8 mouse cellular contexts compared by ENCODE assay signal in the genomic region with DNA sequence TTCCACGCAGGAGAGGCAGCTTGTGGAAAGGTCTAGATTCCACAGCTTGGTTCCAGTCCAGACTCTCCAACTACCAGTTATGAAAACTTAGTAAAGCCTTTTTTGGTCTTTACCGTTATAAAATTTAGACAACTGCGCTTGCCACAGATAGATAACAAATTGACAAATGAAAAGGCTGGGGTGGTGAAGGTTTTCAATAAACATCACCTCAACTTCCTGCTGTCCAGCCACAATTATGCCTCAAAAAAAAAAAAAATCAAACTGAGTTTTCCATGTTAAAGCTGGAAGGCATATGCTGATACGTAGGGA. TPM values are rescaled to one million over a fixed set of nuclear protein-coding genes. Genes with fewer than 3 reads are reported as not detected.
DNase-seq lines count a peak whose midpoint lies in the region; ATAC-seq and TF ChIP-seq lines count a peak whose summit lies in the region.

No protein-coding gene starts in this region.

- no peaks in the 10 kb centered on the region for H3K27me3 ChIP-seq in heart, adult 2 months (ENCODE audit: control insufficient read depth, insufficient read depth, low read length)
- H3K27me3 ChIP-seq in thymus, adult 2 months (ENCODE audit: control insufficient read depth, insufficient read depth, low read length) = no peaks in the 10 kb centered on the region
- H3K27me3 ChIP-seq in liver, embryonic 14.5 days (ENCODE audit: control insufficient read depth, insufficient read depth, low read length) = no peaks in the 10 kb centered on the region

- H3K36me3 ChIP-seq in heart, adult 2 months (ENCODE audit: control insufficient read depth, insufficient read depth, low read length) = peaks cover 2% of the 10 kb centered on the region; the same call in 1 of the 2 replicates
- no peaks in the 10 kb centered on the region for H3K36me3 ChIP-seq in thymus, adult 2 months (ENCODE audit: control insufficient read depth, insufficient read depth, low read length)
- H3K36me3 ChIP-seq in liver, embryonic 14.5 days (replicated peaks; ENCODE audit: control insufficient read depth, insufficient read depth, low read depth) = no peaks in the 10 kb centered on the region

- peak overlapping the region; percentile 89 for H3K4me2 ChIP-seq in liver, embryonic 14.5 days (ENCODE audit: low read depth)

- peaks cover under 1% of the 10 kb centered on the region for H3K4me1 ChIP-seq in heart, adult 2 months (ENCODE audit: control insufficient read depth, insufficient read depth, low read length)
- peaks cover 28% of the 10 kb centered on the region for H3K4me1 ChIP-seq in thymus, adult 2 months (replicated peaks; ENCODE audit: control insufficient read depth, insufficient read depth, low read length)
- peaks cover 0 to 15% of the 10 kb centered on the region in 2 experiments; a peak in 3 of 4 replicates for H3K4me1 ChIP-seq in liver, embryonic 14.5 days (replicated peaks; ENCODE audit: control insufficient read depth in 2 of 2, insufficient read depth in 2 of 2, low read length in 1 of 2)

- no peak for TF ChIP-seq CTCF in heart, adult 2 months (IDR thresholded peaks at IDR 0.05)
- TF ChIP-seq CTCF in thymus, adult 2 months (IDR thresholded peaks at IDR 0.05; ENCODE audit: borderline replicate concordance, control insufficient read depth, extremely low read depth, insufficient read depth, low read length, poor library complexity) = no peak
- no peak for TF ChIP-seq CTCF in liver, embryonic 14.5 days (IDR thresholded peaks at IDR 0.05; ENCODE audit: low read depth)

- peak overlapping the region; percentile 97 for H3K4me3 ChIP-seq in heart, adult 2 months
- 0 out of 2 replicates have a peak overlapping the region, but pooled peaks have one; percentile 1 for H3K4me3 ChIP-seq in thymus, adult 2 months (ENCODE audit: control insufficient read depth, insufficient read depth, low read length)
- peak overlapping the region in 1 of 2 experiments; percentile 69; a peak in 3 of 4 replicates for H3K4me3 ChIP-seq in liver, embryonic 14.5 days (ENCODE audit: insufficient read depth in 1 of 2, low read depth in 2 of 2, low read length in 2 of 2)

- intact Hi-C loops in heart, adult 2 months (cut with DNase I) = loop anchor here (5.0 to 10.0 kb wide), 4 partner anchors 44 to 506 kb away; a partner anchor contains a TSS
- intact Hi-C loops in heart, postnatal 10 days (cut with DNase I) = loop anchor here (5.0 kb wide), 2 partner anchors 116 to 144 kb away; a partner anchor contains a TSS

- WGBS in heart, adult 2 months = 23% methylated on average over 4 of the region's 4 CpGs
- WGBS in thymus, adult 2 months = 9% methylated on average over 4 of the region's 4 CpGs
- WGBS in liver, embryonic 14.5 days (ENCODE audit: insufficient replicate concordance) = 13% methylated on average over 4 of the region's 4 CpGs

- peak overlapping the region; percentile 52 for H3K9ac ChIP-seq in heart, adult 2 months (ENCODE audit: low read depth, low read length)
- H3K9ac ChIP-seq in liver, embryonic 14.5 days (replicated peaks) = peak overlapping the region; percentile 71

- no peaks in the 10 kb centered on the region for H3K9me3 ChIP-seq in liver, embryonic 14.5 days (ENCODE audit: control insufficient read depth, low read length)

- no peaks in the 10 kb centered on the region for H3K79me2 ChIP-seq in heart, adult 2 months (replicated peaks; ENCODE audit: control insufficient read depth, insufficient read depth, low read length)

- no peak for TF ChIP-seq EP300 in heart, adult 2 months (IDR thresholded peaks at IDR 0.05; ENCODE audit: insufficient read depth, low read depth, low read length)
- TF ChIP-seq EP300 in liver, embryonic 14.5 days (IDR thresholded peaks at IDR 0.05; ENCODE audit: low read depth) = no peak

- no peak for ATAC-seq in liver, embryonic 14.5 days (ENCODE audit: insufficient read depth)
- no peak for ATAC-seq in monocyte, adult 5-6 weeks (replicated peaks; ENCODE audit: insufficient number of reproducible peaks, low FRiP score, low TSS enrichment, poor library complexity, severe bottlenecking)

- TF ChIP-seq POLR2A in heart, adult 2 months (IDR thresholded peaks at IDR 0.05; ENCODE audit: insufficient read depth, low read depth, low read length) = no peak
- TF ChIP-seq POLR2A in thymus, adult 2 months (IDR thresholded peaks at IDR 0.05; ENCODE audit: control insufficient read depth, extremely low read depth, insufficient read depth, low read length, poor library complexity) = no peak

- peak overlapping the region; percentile 93 for H3K27ac ChIP-seq in heart, adult 2 months
- no peak overlapping the region for H3K27ac ChIP-seq in thymus, adult 2 months (ENCODE audit: control insufficient read depth, insufficient read depth, low read length)
- no peak overlapping the region for H3K27ac ChIP-seq in liver, embryonic 14.5 days

- DNase-seq in heart, adult 2 months = no peak
- DNase-seq in heart, postnatal 10 days = no peak
- DNase-seq in thymus, adult 2 months = no peak
- DNase-seq in thymus, postnatal 0 days (ENCODE audit: low spot score) = no peak
- DNase-seq in liver, embryonic 14.5 days (ENCODE audit: low read depth in 3 of 3, low spot score in 3 of 3) = no peak
- no peak for DNase-seq in adrenal gland, postnatal 36 days
- DNase-seq in cerebellum, adult 11 months = no peak

RNA-seq across cellular contexts. Expression of a gene that starts 1.1 kb away (rescaled TPM):
- 10 to 100 TPM; 41.2 to 47.2 TPM for total RNA-seq in heart, adult 2 months (2021)
- polyA plus RNA-seq in heart, adult 2 months (2012; rRNA removed) = 61.1 and 73.0 TPM in 2 replicates
- 10 to 100 TPM; 83.1 to 96.5 TPM for total RNA-seq in heart, postnatal 10 days (2021)
- polyA plus RNA-seq in thymus, adult 2 months (2012; rRNA removed) = 294 and 360 TPM in 2 replicates
- polyA plus RNA-seq in thymus, postnatal 0 days (2015; fragmentation: Nextera tagmentation; extraction: Ambion mirVana) = 213 and 218 TPM in 2 replicates
- 7.8 and 9.3 TPM in 2 replicates for polyA plus RNA-seq in liver, embryonic 14.5 days (2012; rRNA removed)
- 15.5 and 17.4 TPM in 2 replicates for polyA plus RNA-seq in liver, embryonic 14.5 days (2014; fragmentation: Nextera tagmentation; extraction: Ambion mirVana)
- total RNA-seq in adrenal gland, postnatal 36 days (2021) = 10 to 100 TPM in 1 of 2 experiments, 1 to 10 TPM in 1; 9.2 to 10.0 TPM
- 116 to 146 TPM (median 118 TPM) in 3 replicates for total RNA-seq in monocyte, adult 5-6 weeks (2017)

RNA-seq across cellular contexts. Expression of a gene that starts 48.5 kb away (rescaled TPM):
- total RNA-seq in heart, adult 2 months (2021) = not detected
- 2.5 TPM in 1 of 2 replicates, not detected in the other for polyA plus RNA-seq in heart, adult 2 months (2012; rRNA removed)
- not detected for total RNA-seq in heart, postnatal 10 days (2021)
- 0.29 and 0.69 TPM in 2 replicates for polyA plus RNA-seq in thymus, adult 2 months (2012; rRNA removed)
- polyA plus RNA-seq in thymus, postnatal 0 days (2015; fragmentation: Nextera tagmentation; extraction: Ambion mirVana) = 8.7 and 12.5 TPM in 2 replicates
- polyA plus RNA-seq in liver, embryonic 14.5 days (2012; rRNA removed) = 0.07 and 0.09 TPM in 2 replicates
- not detected in 2 replicates for polyA plus RNA-seq in liver, embryonic 14.5 days (2014; fragmentation: Nextera tagmentation; extraction: Ambion mirVana)
- not detected for total RNA-seq in adrenal gland, postnatal 36 days (2021)
- not detected in 3 replicates for total RNA-seq in monocyte, adult 5-6 weeks (2017)
